Mouse (Mus musculus): ENCODE data around the gene Gm20388.
A peak's percentile ranks its signal among the peaks of the same experiment; 100 is the strongest.

Gm20388 gene

DNA sequence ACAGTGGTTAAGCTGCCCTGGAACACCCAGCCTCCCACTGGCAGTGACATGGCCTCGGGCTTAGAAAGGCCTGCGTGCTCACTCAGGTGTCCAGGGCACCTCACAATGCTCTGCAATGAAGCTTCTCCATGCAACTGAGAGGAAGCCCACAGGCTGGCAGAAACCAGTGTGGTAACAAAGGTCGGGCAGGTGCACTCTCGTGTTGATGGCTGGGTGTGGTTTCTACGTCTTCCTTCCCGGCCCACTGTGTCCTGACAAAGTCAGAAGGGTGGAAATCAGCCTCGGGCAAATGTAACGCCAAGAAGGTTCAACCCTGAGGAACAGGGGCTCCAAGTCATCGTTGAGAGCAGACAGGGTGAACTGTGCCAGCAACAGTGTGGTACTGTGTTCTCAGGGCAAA, 1084.8 kb downstream of the Gm20388 start:
- DNase-seq, result no peak

DNA sequence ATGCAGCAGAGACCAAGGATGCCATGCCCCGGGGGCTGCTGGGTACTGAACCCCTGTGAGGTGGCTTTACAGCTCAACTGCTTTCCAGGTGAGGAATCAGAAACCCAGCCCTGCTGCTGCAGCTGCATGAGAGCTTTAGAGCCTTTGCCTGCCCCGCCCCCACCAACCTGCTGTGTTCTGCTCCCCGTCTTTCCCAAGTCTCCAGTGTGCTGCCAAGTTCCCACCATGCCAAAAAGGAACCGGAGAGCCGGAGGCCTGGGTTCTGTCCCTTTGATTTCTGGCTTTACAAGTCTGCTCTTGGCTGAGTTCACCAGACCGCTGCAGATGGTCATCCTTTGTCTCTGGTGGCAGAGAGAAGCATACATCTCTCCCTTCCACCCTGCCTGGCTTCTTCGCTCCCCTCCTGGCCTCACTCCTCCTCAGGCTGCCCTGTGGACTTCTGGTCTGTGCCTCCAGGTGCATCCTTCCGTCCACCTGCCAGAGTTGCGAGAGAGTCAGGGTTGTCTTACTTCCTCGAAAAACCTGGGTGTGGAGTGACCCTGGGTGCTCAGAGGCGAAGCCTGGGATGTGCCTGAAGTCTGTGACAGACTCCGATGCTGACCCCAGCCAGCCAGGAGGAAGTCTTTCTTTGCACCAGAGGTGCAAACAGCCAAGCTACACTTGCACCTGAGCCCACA, 1086.4 kb downstream of the Gm20388 start:
- DNase-seq, result peak in 1 of 2 experiments; percentile 25

DNA sequence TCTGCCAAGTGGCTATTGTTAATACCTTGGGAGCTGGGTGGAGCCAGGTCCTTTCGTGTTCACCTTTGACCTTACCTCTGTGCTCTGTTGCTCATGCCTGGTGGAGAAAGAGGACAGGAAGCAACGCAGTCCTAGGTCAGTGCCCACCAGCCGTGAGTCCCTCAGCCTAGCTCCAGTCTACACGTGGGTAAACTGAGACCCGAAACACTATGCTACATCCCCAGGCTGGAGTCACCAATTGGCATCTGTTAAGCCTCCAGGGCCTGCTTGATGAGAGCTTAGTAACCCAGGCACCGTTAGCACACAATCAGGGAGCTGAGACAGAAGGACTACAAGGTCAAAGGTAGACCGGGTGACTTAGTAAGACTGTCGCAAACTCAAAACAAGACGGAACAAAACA, 1087.3 kb downstream of the Gm20388 start:
- no peak for DNase-seq

DNA sequence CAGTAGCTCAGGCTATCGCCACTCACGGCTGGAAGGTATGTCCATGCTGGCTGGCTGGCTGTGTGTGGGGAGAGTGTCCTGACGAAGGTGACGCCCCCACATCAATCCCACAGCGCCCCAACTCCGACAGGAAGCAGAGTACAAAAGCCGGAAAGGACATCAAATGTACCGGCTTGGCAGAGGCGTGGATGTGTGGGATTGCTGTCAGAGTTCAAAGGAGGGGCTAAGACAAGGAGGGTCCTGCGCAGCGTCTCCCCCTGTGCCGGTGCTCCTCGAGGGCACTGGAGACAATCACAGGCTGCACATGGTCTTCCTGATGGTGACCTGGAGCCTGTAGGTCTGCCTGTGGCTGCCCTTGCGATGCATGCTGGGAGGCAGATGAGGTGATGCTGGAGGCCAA, 1088.3 kb downstream of the Gm20388 start:
- no peak for DNase-seq

DNA sequence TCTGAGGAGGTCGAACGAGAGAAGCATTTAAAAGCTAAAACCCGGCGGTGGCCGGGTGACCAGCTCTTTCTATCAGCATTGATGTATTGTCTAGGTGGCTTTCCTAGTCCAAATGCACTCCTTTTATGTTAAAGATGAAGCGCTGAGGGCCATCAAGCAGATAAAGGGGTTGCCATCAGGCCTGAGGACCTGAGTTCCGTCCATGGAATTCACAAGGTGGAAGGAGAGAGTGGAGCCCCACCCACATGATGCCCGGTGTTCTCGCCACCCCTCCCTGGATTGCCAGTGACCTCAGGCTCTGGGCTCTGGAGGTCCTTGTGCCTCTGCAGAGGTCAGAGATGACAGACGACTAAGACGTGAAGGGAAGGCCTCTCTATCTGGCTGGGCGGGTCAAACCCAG, 1091.3 kb downstream of the Gm20388 start:
- no peak for DNase-seq

DNA sequence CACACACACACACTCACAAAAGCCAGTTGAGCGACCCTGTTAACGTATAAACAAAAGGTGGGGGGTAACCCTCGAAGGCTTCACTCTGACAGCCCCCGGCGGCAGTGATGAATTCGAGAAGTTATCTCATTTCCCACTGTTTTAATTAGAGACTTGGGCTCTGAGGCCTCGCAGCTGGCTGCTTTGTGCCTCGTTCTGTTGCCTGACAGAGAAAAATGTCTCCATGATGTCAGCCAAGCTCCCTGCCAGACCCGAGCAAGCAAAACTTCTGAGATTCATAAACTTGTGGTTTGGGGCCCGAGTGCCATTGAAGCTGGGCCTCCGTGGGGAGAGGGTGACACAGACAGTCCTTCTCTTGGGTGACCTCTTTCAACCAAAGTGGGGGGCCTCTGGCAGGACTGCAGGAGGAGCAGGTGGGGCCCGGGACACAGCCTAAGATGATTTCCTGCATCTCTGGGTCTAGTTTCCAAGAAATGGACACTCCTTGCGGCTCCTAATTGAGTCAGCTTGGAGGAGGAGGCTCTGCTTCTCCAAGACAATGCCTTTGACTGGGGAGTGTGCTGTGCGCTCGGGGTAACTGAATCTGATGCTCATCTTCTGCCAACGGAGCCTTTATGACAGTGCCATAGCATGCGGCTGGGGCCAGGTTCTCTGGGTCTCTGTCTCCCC, 1092.4 kb downstream of the Gm20388 start:
- DNase-seq, result no peak

DNA sequence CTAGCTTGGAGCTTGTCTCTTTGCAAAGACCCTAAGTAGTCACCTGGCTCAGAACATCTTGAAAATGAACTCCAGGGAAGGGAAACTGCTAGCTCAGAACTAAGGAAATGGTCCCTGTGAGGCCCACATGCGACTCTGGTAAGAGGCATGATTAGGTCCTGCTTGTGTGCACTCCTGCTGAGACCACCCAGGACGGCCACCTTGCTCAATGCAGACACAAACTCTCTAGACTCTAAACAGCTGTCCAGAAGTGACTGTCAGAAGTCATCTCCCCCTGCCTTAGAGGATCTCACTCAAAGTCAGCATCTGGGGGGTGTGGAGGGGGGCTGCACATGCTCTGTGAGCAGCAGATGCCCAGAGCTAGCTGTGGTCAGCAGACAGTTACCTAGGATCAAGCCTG, 1093.0 kb downstream of the Gm20388 start:
- no peak for DNase-seq

DNA sequence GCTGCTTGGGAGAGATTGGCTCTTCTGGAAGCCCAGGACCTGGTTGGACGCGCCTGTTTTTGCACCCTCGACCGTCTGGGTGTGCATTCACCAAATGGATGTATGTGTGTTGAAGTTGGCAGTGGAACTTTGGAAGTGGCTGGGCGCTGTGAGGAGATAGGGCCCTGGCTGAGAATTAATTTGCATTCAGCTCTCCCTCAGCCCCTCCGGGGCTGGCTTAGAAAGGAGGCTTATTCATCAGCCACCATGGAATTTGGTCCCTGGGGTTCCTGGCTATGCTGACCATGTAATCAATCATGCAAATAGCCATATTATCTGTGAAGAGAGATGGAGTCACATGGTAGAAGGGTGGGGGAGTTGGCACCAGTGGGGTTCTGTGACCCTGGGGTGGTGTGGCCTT, 1102.7 kb downstream of the Gm20388 start:
- no peak for DNase-seq

DNA sequence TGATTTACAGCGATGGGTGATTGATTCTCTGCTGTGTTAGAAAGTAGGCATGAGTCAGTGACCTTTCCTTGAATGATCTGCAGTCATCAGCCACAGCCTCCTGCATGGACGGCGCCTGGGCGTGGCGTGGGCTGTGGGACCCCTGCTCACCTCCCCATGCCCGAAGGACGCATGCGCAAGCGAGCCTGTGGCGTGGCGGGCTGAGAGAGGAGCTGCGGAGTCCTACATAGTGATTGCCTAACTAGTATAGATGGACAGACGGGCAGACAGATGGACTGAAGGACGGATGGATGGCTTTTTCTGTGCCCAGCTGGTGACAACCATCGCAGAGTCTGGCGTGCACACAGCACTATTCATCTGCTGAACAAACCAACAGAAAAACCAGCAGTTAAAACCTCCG, 1106.0 kb downstream of the Gm20388 start:
- no peak for DNase-seq

DNA sequence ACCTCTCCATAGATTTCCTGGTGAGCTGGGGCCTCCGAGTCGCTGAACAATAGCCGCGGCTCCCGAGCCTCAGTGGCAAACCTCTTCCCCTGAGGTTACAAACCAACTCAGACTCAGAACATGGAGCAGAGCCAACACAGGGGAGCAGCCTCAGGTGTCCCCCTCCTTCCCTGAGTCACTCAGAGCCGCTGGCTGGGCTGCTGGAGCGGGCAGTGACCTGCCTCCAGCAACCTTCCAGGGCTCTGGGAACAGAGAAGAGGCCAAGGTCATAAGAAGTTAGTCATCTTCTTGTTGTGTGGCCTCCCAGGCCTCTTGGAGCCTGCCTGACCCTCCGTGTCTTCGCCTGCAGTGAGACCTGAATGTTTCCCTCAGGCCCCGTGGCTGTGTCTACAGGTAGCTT, 1107.6 kb downstream of the Gm20388 start:
- no peak for DNase-seq

DNA sequence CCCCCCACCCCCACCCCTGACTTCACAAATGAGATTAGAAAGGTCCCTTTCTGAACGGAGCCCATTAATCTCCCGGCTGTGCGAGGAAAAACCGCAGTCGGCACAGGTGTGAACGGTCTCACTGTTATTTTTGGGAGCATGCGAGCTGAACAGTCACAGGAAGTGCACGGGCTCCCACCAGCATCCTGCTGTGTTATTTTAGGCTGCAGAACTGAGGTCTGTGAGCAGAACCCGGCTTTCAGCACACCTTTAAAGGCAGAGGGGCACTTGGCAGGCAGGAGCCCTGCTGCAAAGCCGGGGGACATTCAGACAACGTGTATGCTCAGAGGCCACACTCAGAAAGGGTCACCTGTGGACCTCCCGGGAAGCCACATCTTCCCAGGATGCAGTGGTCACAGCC, 1110.8 kb downstream of the Gm20388 start:
- DNase-seq, result no peak

DNA sequence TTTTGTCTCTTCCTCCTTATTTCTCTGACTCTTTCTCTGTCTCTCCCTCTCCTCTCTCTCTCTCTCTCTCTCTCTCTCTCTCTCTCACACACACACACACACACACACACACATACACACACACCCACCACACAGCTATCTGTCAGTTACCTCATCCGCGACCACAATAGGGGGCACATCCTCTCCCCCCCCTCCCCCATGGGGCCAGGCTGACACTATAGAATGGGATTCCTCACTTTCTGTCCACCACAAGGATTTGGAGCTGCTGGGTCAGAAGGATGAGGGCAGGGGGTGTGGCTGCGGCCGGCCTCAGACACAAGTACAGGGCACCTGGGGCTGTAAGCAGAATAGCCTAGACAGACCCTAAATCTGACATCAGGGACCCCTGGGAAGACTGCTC, 1112.4 kb downstream of the Gm20388 start:
- DNase-seq, result no peak

DNA sequence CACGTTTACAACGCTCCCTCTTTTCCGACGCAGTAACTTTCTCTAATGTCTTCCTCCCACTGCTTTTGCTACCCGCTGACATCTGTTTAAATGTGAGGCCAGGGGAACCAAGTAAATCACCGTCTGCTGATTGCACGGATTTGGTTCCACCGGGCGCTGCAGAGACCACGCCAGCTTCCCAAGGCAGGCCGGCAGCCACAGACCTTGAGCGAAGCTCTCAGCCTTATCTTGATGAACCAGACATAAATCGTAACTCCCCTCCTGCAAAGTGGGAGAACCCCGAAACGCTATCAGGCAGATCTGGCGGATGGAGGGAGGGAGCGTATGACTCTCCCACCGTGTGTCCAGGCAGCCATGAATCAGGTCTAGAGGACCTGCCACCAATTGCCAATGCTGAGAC, 1113.1 kb downstream of the Gm20388 start:
- no peak for DNase-seq

DNA sequence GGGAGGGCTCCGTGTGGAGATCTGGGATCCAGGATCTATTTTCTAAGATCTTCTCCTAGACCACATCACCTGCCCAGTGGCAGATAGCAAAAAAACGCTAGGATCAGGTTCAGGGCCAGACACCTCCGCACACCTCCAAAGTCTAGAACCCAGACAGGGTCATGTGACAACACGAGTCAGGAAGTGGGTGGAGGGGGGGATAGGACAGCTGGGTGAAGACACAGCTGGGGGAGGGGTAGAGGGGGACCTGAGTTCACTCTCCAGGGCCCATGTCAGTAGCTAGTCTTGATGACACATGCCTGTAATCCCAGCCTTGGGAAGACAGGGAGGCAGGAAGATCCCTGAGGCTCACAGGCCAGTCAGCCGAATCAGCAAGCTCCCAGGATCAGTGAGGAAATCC, 1114.8 kb downstream of the Gm20388 start:
- DNase-seq, result no peak

DNA sequence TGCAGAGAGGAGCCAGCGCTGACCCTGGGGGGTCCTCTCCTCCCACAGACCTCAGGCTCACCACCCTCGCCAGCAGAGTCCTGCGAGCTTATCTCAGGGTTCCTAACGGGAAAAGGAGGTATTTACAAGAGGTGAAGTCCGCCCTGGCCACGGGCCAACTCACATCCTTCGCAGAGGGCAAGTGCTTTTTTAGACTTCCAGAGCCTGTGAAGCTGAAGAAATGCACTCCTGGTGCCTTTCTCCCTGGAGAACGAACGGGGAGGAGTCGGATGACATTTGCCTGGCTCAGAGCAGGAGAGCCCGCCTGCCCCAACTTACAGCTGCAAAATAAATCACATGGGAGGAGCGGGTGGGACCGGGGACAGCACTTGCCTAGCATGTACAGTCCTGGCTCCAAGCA, 1117.1 kb downstream of the Gm20388 start:
- peak; percentile 11 to 47 for DNase-seq

DNA sequence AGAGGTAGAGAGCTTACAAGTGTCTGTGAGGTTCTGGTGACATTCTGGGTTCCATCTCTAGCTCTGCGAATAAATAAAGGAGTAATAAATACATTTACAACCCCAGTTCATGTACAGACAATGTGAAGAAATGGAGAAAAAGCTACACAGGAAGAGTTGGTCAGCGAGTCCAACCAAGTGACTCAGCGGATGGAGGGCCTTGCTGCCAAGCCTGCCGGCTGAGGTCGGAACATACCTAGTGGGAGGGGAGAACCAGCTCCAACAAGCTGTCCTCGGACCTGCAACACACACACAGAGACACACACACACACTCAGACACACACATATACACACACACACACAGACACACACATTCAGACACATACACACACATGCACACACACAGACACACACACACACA, 1118.4 kb downstream of the Gm20388 start:
- peak in 1 of 2 experiments; percentile 17 for DNase-seq

DNA sequence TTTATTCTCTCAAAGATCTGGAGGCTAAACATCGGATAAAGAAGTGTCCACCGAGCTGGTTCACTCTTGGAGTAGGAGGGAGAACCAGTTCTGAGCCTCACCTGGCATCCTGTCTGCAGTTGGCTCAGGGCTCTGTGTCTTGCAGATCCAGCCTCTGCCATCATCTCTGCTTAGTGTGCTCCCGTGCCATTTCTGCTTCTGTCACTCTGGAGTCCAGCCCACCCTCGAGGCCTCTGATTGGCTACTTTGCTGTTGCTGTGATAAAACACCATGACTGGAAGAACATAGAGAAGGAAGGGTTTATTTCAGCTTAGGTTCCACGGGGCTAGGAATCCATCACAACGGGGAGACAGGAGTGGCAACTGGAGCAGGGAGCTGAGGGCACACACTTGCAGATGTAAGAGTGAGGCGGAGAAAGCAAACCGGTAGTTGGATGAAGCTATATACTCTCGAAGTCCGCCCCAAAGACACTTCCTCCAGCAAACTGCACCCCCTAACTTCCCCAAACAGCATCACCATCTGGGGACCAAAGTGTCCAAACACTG, 1119.9 kb downstream of the Gm20388 start:
- DNase-seq, result peak; percentile 16 to 45

DNA sequence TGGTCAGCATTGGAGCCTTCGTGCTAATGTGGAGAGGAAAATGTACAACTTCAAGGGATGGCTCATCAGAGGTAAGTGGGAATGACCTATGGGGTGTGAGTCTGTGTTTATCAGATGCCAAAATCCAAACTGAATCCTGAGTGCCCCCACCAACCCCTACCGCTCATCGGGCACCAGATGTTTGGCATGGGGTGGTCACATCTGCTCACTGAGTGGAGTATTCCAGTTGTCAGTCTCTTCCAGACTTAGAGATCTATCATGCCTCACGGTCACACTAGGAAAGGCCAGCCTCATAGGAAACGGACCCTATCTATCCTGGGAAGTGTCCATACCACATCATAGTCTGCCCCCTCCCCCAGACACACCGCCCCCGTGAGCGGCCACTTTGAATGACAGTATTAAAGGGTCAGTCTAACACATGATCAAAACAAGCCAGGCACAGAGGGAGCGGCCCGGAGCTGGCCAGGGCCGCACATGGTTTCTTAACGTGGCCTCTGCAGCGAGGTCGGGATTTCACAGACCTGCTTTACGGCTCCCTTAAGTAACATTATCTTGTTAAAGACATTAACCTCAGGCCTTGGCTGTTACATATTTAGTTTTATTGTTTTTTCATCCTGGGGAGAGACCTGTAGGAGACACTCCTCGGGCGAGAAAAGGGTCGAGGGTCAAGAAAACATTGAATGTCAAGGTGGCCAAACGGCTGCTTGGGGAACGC, 1122.8 kb downstream of the Gm20388 start:
- DNase-seq, result no peak

DNA sequence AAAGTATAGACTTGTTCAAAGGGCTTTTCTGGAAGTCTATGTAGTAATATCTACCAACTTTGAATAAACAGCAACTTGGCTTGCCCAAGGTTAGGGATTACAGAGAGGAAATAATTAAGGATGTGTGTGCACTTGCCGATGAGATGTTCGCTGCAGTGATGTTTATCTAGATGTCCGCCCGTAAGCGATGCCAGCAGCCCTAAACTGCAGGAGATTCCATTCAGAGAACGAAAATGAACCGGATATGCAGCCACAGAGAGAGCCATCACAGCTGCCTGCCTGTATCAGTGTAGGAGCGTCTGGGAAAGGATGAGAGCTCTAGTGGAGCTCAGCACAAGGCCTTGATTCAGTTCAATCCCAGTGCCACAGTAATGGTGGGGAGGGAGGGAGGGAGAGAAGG, 1125.0 kb downstream of the Gm20388 start:
- DNase-seq, result no peak

DNA sequence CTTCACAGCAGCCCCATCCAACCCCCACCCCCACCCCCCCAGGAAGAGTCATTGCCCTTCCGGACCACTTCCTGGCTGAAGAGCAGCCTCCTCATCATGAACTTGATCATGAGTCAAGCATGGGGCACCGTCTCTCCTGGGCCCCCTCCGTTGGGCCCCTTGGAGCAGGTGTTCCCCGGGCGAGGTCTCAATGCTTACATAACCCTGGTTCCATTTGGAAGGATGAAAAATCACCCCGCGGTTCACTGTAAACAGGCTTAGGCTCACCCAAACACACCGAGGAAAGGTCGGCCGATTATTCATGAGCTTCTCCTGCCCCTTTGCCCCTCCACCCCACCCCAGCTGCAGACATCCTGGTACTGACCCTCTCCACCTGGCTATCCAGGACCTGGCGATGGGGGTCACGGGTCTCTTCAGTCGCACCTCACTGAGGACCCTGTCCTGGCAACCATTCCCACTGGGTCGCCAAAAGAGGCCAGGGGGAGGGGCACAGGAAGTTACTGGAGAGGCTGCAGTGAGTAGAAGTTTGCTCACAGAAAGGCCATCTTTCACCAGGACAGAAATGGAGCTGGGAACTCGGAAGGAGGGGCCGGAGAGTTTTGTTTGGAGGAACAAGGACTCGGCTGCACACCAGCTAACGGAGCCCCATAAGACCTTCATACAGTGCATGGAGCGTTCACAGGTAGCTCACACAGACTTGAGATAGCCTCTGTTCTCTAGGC, 1133.2 kb downstream of the Gm20388 start:
- no peak for DNase-seq

DNA sequence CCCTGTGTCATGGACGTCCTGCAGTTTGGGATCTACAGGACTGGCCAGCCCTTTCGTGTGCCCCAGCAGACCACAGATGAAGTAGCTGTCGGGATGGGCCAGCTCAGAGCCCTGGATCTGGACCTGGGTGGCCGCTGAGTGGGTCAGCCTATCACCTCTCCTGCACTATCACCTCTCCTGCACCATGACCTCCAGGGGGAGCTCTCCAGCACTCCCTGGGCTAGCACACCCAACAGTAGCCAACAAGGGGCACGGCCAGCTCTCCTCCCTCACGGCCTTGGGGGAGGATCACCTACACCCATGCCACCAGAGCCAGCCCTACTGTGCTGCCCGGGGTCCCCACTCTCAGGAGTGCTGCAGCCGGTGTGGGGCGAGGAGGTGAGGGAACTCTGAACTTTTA, 1136.8 kb downstream of the Gm20388 start:
- no peak for DNase-seq

DNA sequence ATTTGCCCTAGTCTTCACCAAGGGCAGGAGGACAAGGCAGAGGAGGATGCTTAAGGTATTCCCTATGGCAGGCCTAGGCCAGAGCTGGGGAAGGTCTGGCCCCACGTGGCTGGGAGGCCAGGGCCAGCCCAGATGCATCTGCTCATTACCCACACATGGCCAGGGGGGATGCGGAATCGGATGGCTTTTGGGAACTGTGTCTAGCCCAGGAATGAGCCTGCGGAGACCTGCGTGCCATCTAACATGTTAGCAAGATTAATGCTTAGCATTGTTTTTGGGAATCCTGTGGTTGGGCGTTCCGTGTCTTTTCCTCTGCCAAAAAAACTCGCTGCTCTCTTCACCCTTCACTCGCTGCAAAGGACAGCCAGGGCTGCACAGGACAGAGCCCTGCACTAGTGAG, 1147.4 kb downstream of the Gm20388 start:
- DNase-seq, result no peak

DNA sequence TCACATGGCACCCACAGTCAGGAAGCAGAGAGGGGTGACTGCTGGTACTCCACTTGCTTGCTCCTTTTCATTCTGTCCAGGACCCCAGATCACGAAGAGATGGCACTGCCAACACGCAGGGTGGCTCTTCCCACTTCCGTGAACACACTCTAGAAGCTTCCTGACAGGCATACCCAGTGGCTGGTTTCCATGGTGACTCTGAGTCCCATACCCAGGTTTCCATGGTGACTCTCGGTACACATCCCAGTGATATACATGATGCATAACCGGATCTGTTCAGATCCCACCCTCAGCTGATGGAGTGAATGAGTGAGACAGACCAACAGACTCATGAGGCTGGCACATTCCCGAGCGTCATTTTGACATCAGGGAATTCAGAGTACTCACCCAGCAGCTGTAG, 1148.5 kb downstream of the Gm20388 start:
- no peak for DNase-seq
